In the genomic region with DNA sequence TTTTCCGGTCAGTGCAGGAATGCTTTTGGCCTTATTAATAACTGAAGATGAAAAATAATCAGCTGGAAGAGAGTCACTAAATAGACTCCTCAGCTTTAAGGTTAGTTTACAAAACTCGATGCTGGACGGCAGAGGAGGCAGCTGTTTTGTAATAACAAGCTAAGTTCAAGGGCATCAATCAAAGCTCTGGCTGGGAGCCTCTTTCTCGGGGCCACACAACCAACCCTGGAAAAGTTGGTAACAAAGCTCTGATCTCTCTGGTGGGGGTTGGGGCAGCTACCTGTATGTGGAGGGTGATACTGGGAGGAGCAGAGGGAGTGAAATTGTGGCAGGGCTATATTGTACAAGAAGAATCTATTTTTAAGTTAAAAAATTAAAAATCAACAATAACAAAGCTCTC, we compare ENCODE assay signal across 22 mouse cellular contexts.
"Had no signal": no experiment of that assay in that cellular context is flagged by ENCODE, and none has a peak within 500 bp of the region (broad histone marks: within the 10 kb centered on the region; RNA-seq: fewer than 3 reads in every experiment).

No protein-coding gene starts in this region.

- H3K9ac ChIP-seq: limb, embryonic 12.5 days; limb, embryonic 15.5 days; liver, embryonic 13.5 days; midbrain, embryonic 13.5 days; neural tube, embryonic 13.5 days had no signal

- H3K27me3 ChIP-seq: limb, embryonic 12.5 days; limb, embryonic 15.5 days; liver, embryonic 13.5 days; midbrain, embryonic 13.5 days; neural tube, embryonic 13.5 days had no signal

- H3K27ac ChIP-seq: layer of hippocampus, adult 2 months; left cerebral cortex, adult 2 months; limb, embryonic 12.5 days; limb, embryonic 15.5 days; liver, embryonic 13.5 days; macrophage; midbrain, embryonic 13.5 days; neural tube, embryonic 13.5 days; stomach, postnatal 0 days had no signal

- H3K4me2 ChIP-seq: limb, embryonic 12.5 days; limb, embryonic 15.5 days; liver, embryonic 13.5 days; midbrain, embryonic 13.5 days; neural tube, embryonic 13.5 days had no signal

- DNase-seq: kidney, adult 9 months; kidney, postnatal 14 days; layer of hippocampus, adult 9-11 months; liver, embryonic 13.5 days; lung, adult 2 months; lung, postnatal 14 days; right cerebral cortex, adult 18-20 months; right cerebral cortex, postnatal 14 days; right cerebral cortex, postnatal 4 days; thymus, adult 2 months; thymus, postnatal 14 days; thymus, postnatal 4 days had no signal

- H3K4me1 ChIP-seq: limb, embryonic 12.5 days; limb, embryonic 15.5 days; liver, embryonic 13.5 days; midbrain, embryonic 13.5 days had no signal

- H3K36me3 ChIP-seq: limb, embryonic 12.5 days; limb, embryonic 15.5 days; liver, embryonic 13.5 days; midbrain, embryonic 13.5 days; neural tube, embryonic 13.5 days had no signal

- H3K4me3 ChIP-seq: layer of hippocampus, adult 2 months; left cerebral cortex, adult 2 months; limb, embryonic 12.5 days; limb, embryonic 15.5 days; liver, embryonic 13.5 days; midbrain, embryonic 13.5 days; myocyte; neural tube, embryonic 13.5 days had no signal

- H3K9me3 ChIP-seq: limb, embryonic 12.5 days; limb, embryonic 15.5 days; liver, embryonic 13.5 days; midbrain, embryonic 13.5 days; neural tube, embryonic 13.5 days had no signal

- ATAC-seq: midbrain, embryonic 13.5 days; midbrain, embryonic 16.5 days had no signal
